In genomic region chr7:19172874-19173273, GRCm38 (mm10) we compare ENCODE assay signal across 7 mouse cellular contexts. TPM values are rescaled to one million over a fixed set of nuclear protein-coding genes. Genes with fewer than 3 reads are reported as not detected.
DNase-seq lines count a peak whose midpoint lies in the region; ATAC-seq and TF ChIP-seq lines count a peak whose summit lies in the region.

No protein-coding gene starts in this region.

- peak overlapping the region; percentile 35 for H3K4me2 ChIP-seq in intestine, postnatal 0 days (replicated peaks; ENCODE audit: low read depth)
- H3K4me2 ChIP-seq in limb, embryonic 11.5 days (ENCODE audit: low read depth, severe bottlenecking): peak overlapping the region; percentile 49
- peak overlapping the region; percentile 49 for H3K4me2 ChIP-seq in midbrain, embryonic 12.5 days (replicated peaks)

- no peak for TF ChIP-seq POLR2A in small intestine, adult 2 months (IDR thresholded peaks at IDR 0.05; ENCODE audit: low read depth, low read length)

- H3K27me3 ChIP-seq in intestine, postnatal 0 days (replicated peaks; ENCODE audit: control insufficient read depth, insufficient read depth, low read length): peaks cover 26% of the 10 kb centered on the region
- H3K27me3 ChIP-seq in limb, embryonic 11.5 days (ENCODE audit: control insufficient read depth, insufficient read depth, low read length): peaks cover 26% of the 10 kb centered on the region
- H3K27me3 ChIP-seq in midbrain, embryonic 12.5 days: peaks cover 38% of the 10 kb centered on the region
- peaks cover 13% of the 10 kb centered on the region; the same call in 1 of the 2 replicates for H3K27me3 ChIP-seq in small intestine, adult 2 months (ENCODE audit: control insufficient read depth, insufficient read depth, low read length)

- H3K4me3 ChIP-seq in intestine, postnatal 0 days (ENCODE audit: low read depth, low read length): no peak overlapping the region
- peak overlapping the region; percentile 20; the same call in 1 of the 2 replicates for H3K4me3 ChIP-seq in limb, embryonic 11.5 days (ENCODE audit: low read depth, low read length)
- H3K4me3 ChIP-seq in midbrain, embryonic 12.5 days: peak overlapping the region; percentile 36
- peak overlapping the region; percentile 42 for H3K4me3 ChIP-seq in small intestine, adult 2 months (ENCODE audit: low read depth, low read length)

- no peak overlapping the region for H3K27ac ChIP-seq in intestine, postnatal 0 days (ENCODE audit: low read depth, low read length)
- H3K27ac ChIP-seq in limb, embryonic 11.5 days (replicated peaks; ENCODE audit: low read depth, low read length): no peak overlapping the region
- peak overlapping the region; percentile 65 for H3K27ac ChIP-seq in midbrain, embryonic 12.5 days (replicated peaks)
- H3K27ac ChIP-seq in small intestine, adult 2 months (ENCODE audit: insufficient read depth, low read depth, low read length): no peak overlapping the region

- H3K9me3 ChIP-seq in intestine, postnatal 0 days (ENCODE audit: control insufficient read depth): no peaks in the 10 kb centered on the region
- H3K9me3 ChIP-seq in limb, embryonic 11.5 days (ENCODE audit: control insufficient read depth, low read length): no peaks in the 10 kb centered on the region
- no peaks in the 10 kb centered on the region for H3K9me3 ChIP-seq in midbrain, embryonic 12.5 days

- H3K9ac ChIP-seq in intestine, postnatal 0 days (ENCODE audit: low read depth, low read length): no peak overlapping the region
- H3K9ac ChIP-seq in limb, embryonic 11.5 days (ENCODE audit: low read length): no peak overlapping the region
- peak overlapping the region; percentile 42 for H3K9ac ChIP-seq in midbrain, embryonic 12.5 days (replicated peaks)

- H3K36me3 ChIP-seq in intestine, postnatal 0 days (ENCODE audit: control insufficient read depth, insufficient read depth): no peaks in the 10 kb centered on the region
- no peaks in the 10 kb centered on the region for H3K36me3 ChIP-seq in limb, embryonic 11.5 days (ENCODE audit: control insufficient read depth, insufficient read depth, low read length)
- no peaks in the 10 kb centered on the region for H3K36me3 ChIP-seq in midbrain, embryonic 12.5 days
- H3K36me3 ChIP-seq in small intestine, adult 2 months (ENCODE audit: control insufficient read depth, insufficient read depth, low read length): no peaks in the 10 kb centered on the region

- DNase-seq in adrenal gland, postnatal 25 days: peak; percentile 82
- peak; percentile 89 for DNase-seq in embryo, embryonic 9.5 days (ENCODE audit: extremely low spot score)
- peak; percentile 95 for DNase-seq in limb, embryonic 11.5 days (ENCODE audit: low spot score)

- TF ChIP-seq CTCF in intestine, postnatal 0 days (IDR thresholded peaks at IDR 0.05; ENCODE audit: low read depth): peak; percentile 89
- TF ChIP-seq CTCF in small intestine, adult 2 months (IDR thresholded peaks at IDR 0.05; ENCODE audit: extremely low read depth, insufficient read length, insufficient replicate concordance, low read depth, low read length): peak; percentile 63; the same call in 1 of the 2 replicates

- ATAC-seq in granulocyte monocyte progenitor cell, adult 5-6 weeks (replicated peaks; ENCODE audit: poor library complexity, severe bottlenecking): peak; percentile 74
- ATAC-seq in intestine, postnatal 0 days: no peak
- no peak; the same call in 1 of the 2 replicates for ATAC-seq in limb, embryonic 11.5 days (ENCODE audit: insufficient number of reproducible peaks, low FRiP score, low TSS enrichment, low read depth)
- ATAC-seq in midbrain, embryonic 12.5 days (ENCODE audit: low FRiP score, low read depth): peak; percentile 25

- H3K4me1 ChIP-seq in intestine, postnatal 0 days (replicated peaks; ENCODE audit: control insufficient read depth, insufficient read depth, low read length): no peaks in the 10 kb centered on the region
- H3K4me1 ChIP-seq in limb, embryonic 11.5 days (ENCODE audit: control insufficient read depth, insufficient read depth, low read length): 0 out of 2 replicates have a peak, but pooled peaks cover 2% of the 10 kb centered on the region
- peaks cover 28% of the 10 kb centered on the region for H3K4me1 ChIP-seq in midbrain, embryonic 12.5 days
- H3K4me1 ChIP-seq in small intestine, adult 2 months (ENCODE audit: control insufficient read depth, insufficient read depth, insufficient read length, low read length): no peaks in the 10 kb centered on the region; the same call in none of the 2 replicates

- 3% methylated on average over 17 of the region's 17 CpGs for WGBS in intestine, postnatal 0 days
- WGBS in limb, embryonic 11.5 days: 6% methylated on average over 17 of the region's 17 CpGs
- WGBS in midbrain, embryonic 12.5 days: 3% methylated on average over 17 of the region's 17 CpGs
- WGBS in small intestine, adult 2 months: 3% methylated on average over 17 of the region's 17 CpGs

RNA-seq across cellular contexts. Expression of gene Eml2, which starts 3.3 kb away (rescaled TPM):
- total RNA-seq in adrenal gland, postnatal 25 days (2021): 36.3 and 66.2 TPM in 2 replicates
- 4.1 and 18.1 TPM in 2 replicates for total RNA-seq in granulocyte monocyte progenitor cell, adult 5-6 weeks (2014; fragmentation: Nextera tagmentation)
- 10.4 and 22.7 TPM in 2 replicates for total RNA-seq in granulocyte monocyte progenitor cell, adult 5-6 weeks (2017)
- polyA plus RNA-seq in intestine, postnatal 0 days (2015; fragmentation: Nextera tagmentation; extraction: Ambion mirVana): 5.0 and 5.1 TPM in 2 replicates
- polyA plus RNA-seq in limb, embryonic 11.5 days (2014; fragmentation: Nextera tagmentation; extraction: Ambion mirVana): 2.2 and 2.3 TPM in 2 replicates
- 5.4 and 6.0 TPM in 2 replicates for polyA plus RNA-seq in midbrain, embryonic 12.5 days (2016; fragmentation: Nextera tagmentation; extraction: Ambion mirVana)
- polyA plus RNA-seq in small intestine, adult 2 months (2012; rRNA removed): 15.8 and 17.2 TPM in 2 replicates

RNA-seq across cellular contexts. Expression of gene Gipr, which starts 6.9 kb away (rescaled TPM):
- 0.27 and 0.43 TPM in 2 replicates for total RNA-seq in adrenal gland, postnatal 25 days (2021)
- total RNA-seq in granulocyte monocyte progenitor cell, adult 5-6 weeks (2014; fragmentation: Nextera tagmentation): not detected in 2 replicates
- total RNA-seq in granulocyte monocyte progenitor cell, adult 5-6 weeks (2017): 0.26 TPM in 1 of 2 replicates, not detected in the other
- polyA plus RNA-seq in intestine, postnatal 0 days (2015; fragmentation: Nextera tagmentation; extraction: Ambion mirVana): 0.48 and 0.67 TPM in 2 replicates
- 0.23 TPM in 1 of 2 replicates, not detected in the other for polyA plus RNA-seq in limb, embryonic 11.5 days (2014; fragmentation: Nextera tagmentation; extraction: Ambion mirVana)
- 2.1 and 3.4 TPM in 2 replicates for polyA plus RNA-seq in midbrain, embryonic 12.5 days (2016; fragmentation: Nextera tagmentation; extraction: Ambion mirVana)
- 0.53 and 0.62 TPM in 2 replicates for polyA plus RNA-seq in small intestine, adult 2 months (2012; rRNA removed)

RNA-seq across cellular contexts. Expression of gene Snrpd2, which starts 23.4 kb away (rescaled TPM):
- total RNA-seq in adrenal gland, postnatal 25 days (2021): 90.5 and 99.0 TPM in 2 replicates
- 91.5 and 121 TPM in 2 replicates for total RNA-seq in granulocyte monocyte progenitor cell, adult 5-6 weeks (2014; fragmentation: Nextera tagmentation)
- 83.2 and 158 TPM in 2 replicates for total RNA-seq in granulocyte monocyte progenitor cell, adult 5-6 weeks (2017)
- polyA plus RNA-seq in intestine, postnatal 0 days (2015; fragmentation: Nextera tagmentation; extraction: Ambion mirVana): 66.3 and 69.6 TPM in 2 replicates
- 179 and 183 TPM in 2 replicates for polyA plus RNA-seq in limb, embryonic 11.5 days (2014; fragmentation: Nextera tagmentation; extraction: Ambion mirVana)
- polyA plus RNA-seq in midbrain, embryonic 12.5 days (2016; fragmentation: Nextera tagmentation; extraction: Ambion mirVana): 136 and 139 TPM in 2 replicates
- polyA plus RNA-seq in small intestine, adult 2 months (2012; rRNA removed): 13.2 and 25.8 TPM in 2 replicates

RNA-seq across cellular contexts. Expression of gene Qpctl, which starts 23.8 kb away (rescaled TPM):
- total RNA-seq in adrenal gland, postnatal 25 days (2021): 15.4 and 20.3 TPM in 2 replicates
- total RNA-seq in granulocyte monocyte progenitor cell, adult 5-6 weeks (2014; fragmentation: Nextera tagmentation): 4.2 and 12.0 TPM in 2 replicates
- total RNA-seq in granulocyte monocyte progenitor cell, adult 5-6 weeks (2017): 4.9 and 5.0 TPM in 2 replicates
- polyA plus RNA-seq in intestine, postnatal 0 days (2015; fragmentation: Nextera tagmentation; extraction: Ambion mirVana): 7.3 and 8.1 TPM in 2 replicates
- 10.7 and 11.7 TPM in 2 replicates for polyA plus RNA-seq in limb, embryonic 11.5 days (2014; fragmentation: Nextera tagmentation; extraction: Ambion mirVana)
- polyA plus RNA-seq in midbrain, embryonic 12.5 days (2016; fragmentation: Nextera tagmentation; extraction: Ambion mirVana): 21.0 and 22.0 TPM in 2 replicates
- 5.5 and 6.6 TPM in 2 replicates for polyA plus RNA-seq in small intestine, adult 2 months (2012; rRNA removed)

RNA-seq across cellular contexts. Expression of gene Gpr4, which starts 39.5 kb away (rescaled TPM):
- 6.2 and 7.5 TPM in 2 replicates for total RNA-seq in adrenal gland, postnatal 25 days (2021)
- not detected in 2 replicates for total RNA-seq in granulocyte monocyte progenitor cell, adult 5-6 weeks (2014; fragmentation: Nextera tagmentation)
- not detected in 2 replicates for total RNA-seq in granulocyte monocyte progenitor cell, adult 5-6 weeks (2017)
- 1.3 and 1.6 TPM in 2 replicates for polyA plus RNA-seq in intestine, postnatal 0 days (2015; fragmentation: Nextera tagmentation; extraction: Ambion mirVana)
- polyA plus RNA-seq in limb, embryonic 11.5 days (2014; fragmentation: Nextera tagmentation; extraction: Ambion mirVana): 8.7 and 10.5 TPM in 2 replicates
- 1.6 and 2.0 TPM in 2 replicates for polyA plus RNA-seq in midbrain, embryonic 12.5 days (2016; fragmentation: Nextera tagmentation; extraction: Ambion mirVana)
- 3.8 and 4.4 TPM in 2 replicates for polyA plus RNA-seq in small intestine, adult 2 months (2012; rRNA removed)

Comparison
In these comparisons a context has a peak if more than half of its experiments do, and no peak if none do; other contexts are left out.
1. ATAC-seq: peak in granulocyte monocyte progenitor cell, adult 5-6 weeks (single experiment) and midbrain, embryonic 12.5 days (single experiment); none in intestine, postnatal 0 days (single experiment) and limb, embryonic 11.5 days (single experiment).
2. Peak in every context shown above with its lines, with median percentiles within 50 percentile points of each other: DNase-seq and H3K4me2 ChIP-seq.